ENCODE assay signal across 1 mouse cellular context in the genomic region with DNA sequence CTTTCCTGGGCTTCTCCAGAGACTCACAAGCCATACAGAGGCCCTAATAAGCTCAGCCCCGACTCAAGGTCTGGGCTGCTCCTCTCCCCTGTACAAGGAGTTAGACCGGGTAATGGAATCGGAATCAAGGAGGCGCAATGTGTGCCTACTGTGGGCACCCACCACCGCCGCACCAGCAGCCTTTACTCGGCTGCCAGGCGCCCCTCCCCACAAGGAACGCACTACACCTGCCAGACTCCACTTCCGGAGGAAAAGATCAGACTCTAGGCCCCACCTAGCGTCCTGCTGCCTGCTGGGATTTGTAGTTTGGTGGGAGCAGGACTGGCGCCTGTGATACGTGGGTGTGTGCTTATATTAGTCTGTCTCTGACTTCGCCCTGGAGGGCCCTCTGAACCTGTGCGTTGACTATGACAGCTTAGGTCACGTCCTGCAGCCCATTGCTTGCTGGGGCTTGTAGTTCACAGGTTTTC.
TF ChIP-seq lines count a peak whose summit lies in the region.

No protein-coding gene starts in this region.

TF ChIP-seq in MEL, 35 proteins besides CTCF, POLR2A, EP300 and RAD21 (continued from another document):
- peak; percentile 65 for TF ChIP-seq CHD2 (IDR thresholded peaks at IDR 0.05; ENCODE audit: low read length)
- no peak for TF ChIP-seq GABPA (IDR thresholded peaks at IDR 0.05; ENCODE audit: low read depth, low read length)
- TF ChIP-seq UBTF (IDR thresholded peaks at IDR 0.05; ENCODE audit: borderline replicate concordance, insufficient read depth, low read depth, low read length): no peak
- no peak for TF ChIP-seq POLR2AphosphoS5 (IDR thresholded peaks at IDR 0.05; ENCODE audit: borderline replicate concordance, low read depth, low read length)
- no peak for TF ChIP-seq SMC3 (IDR thresholded peaks at IDR 0.05; ENCODE audit: low read depth, low read length)
- no peak for TF ChIP-seq ZNF384 (IDR thresholded peaks at IDR 0.05; ENCODE audit: low read depth, low read length)
- TF ChIP-seq POLR2AphosphoS2 (IDR thresholded peaks at IDR 0.05; ENCODE audit: low read length): peak; percentile 76
- TF ChIP-seq USF1 (IDR thresholded peaks at IDR 0.05; ENCODE audit: low read depth, low read length): peak; percentile 43; the same call in 1 of the 2 replicates
- TF ChIP-seq BHLHE40 (IDR thresholded peaks at IDR 0.05; ENCODE audit: borderline replicate concordance, low read depth, low read length): no peak
- no peak for TF ChIP-seq ZKSCAN1 (IDR thresholded peaks at IDR 0.05; ENCODE audit: low read depth, low read length)
- no peak for TF ChIP-seq MAFK (IDR thresholded peaks at IDR 0.05; ENCODE audit: borderline replicate concordance, low read depth, low read length)
- peak; percentile 72 for TF ChIP-seq MXI1 (IDR thresholded peaks at IDR 0.05; ENCODE audit: low read depth, low read length)
- TF ChIP-seq ETS1 (IDR thresholded peaks at IDR 0.05; ENCODE audit: low read depth, low read length): no peak
- TF ChIP-seq HCFC1 (IDR thresholded peaks at IDR 0.05; ENCODE audit: low read depth, low read length): peak; percentile 99
- no peak for TF ChIP-seq E2F4 (IDR thresholded peaks at IDR 0.05; ENCODE audit: borderline replicate concordance, low read depth, low read length)
- TF ChIP-seq MYC (IDR thresholded peaks at IDR 0.05; ENCODE audit: low read depth, low read length): 0 out of 2 replicates have a peak, but pooled peaks have one; percentile 55
- TF ChIP-seq SIN3A (IDR thresholded peaks at IDR 0.05; ENCODE audit: low read length): peak; percentile 88
- no peak for TF ChIP-seq MYB (IDR thresholded peaks at IDR 0.05; ENCODE audit: low read depth, low read length)
- TF ChIP-seq NRF1 (IDR thresholded peaks at IDR 0.05; ENCODE audit: insufficient read depth, low read depth, low read length, poor library complexity, severe bottlenecking): peak; percentile 48; the same call in 1 of the 2 replicates
- no peak for TF ChIP-seq USF2 (IDR thresholded peaks at IDR 0.05; ENCODE audit: borderline replicate concordance in 1 of 2, insufficient read depth in 1 of 2, low read depth in 1 of 2, low read length in 2 of 2)
- TF ChIP-seq NELFE (IDR thresholded peaks at IDR 0.05; ENCODE audit: low read depth, low read length): peak; percentile 81
- TF ChIP-seq RCOR1 (IDR thresholded peaks at IDR 0.05; ENCODE audit: low read depth, low read length): 0 out of 2 replicates have a peak, but pooled peaks have one; percentile 7
- TF ChIP-seq MAX (IDR thresholded peaks at IDR 0.05; ENCODE audit: low read length): peak; percentile 30; the same call in 1 of the 2 replicates
- TF ChIP-seq GATA1 (IDR thresholded peaks at IDR 0.05; ENCODE audit: low read depth, low read length): no peak
- TF ChIP-seq ZC3H11A (IDR thresholded peaks at IDR 0.05; ENCODE audit: low read depth, low read length): no peak
- TF ChIP-seq JUND (IDR thresholded peaks at IDR 0.05; ENCODE audit: low read depth, low read length): no peak
- TF ChIP-seq ZMIZ1 (IDR thresholded peaks at IDR 0.05; ENCODE audit: low read depth, low read length): no peak
- TF ChIP-seq CHD1 (IDR thresholded peaks at IDR 0.05; ENCODE audit: low read depth, low read length): no peak
- no peak for TF ChIP-seq TAL1 (IDR thresholded peaks at IDR 0.05; ENCODE audit: low read length)
- no peak for TF ChIP-seq MEF2A (IDR thresholded peaks at IDR 0.05; ENCODE audit: extremely low read depth, insufficient replicate concordance, low read depth, low read length, poor library complexity, severe bottlenecking)
- peak; percentile 45; the same call in 1 of the 2 replicates for TF ChIP-seq TCF12 (IDR thresholded peaks at IDR 0.05; ENCODE audit: low read depth, low read length)
